Mouse (Mus musculus) right cerebral cortex, postnatal 36 days (tissue): ENCODE measurements around the gene Amot.

Source experiments
- DNase-seq, 2 experiments: peaks; one replicate each; pipeline ENCODE4 v3.0.0; 2022; ENCODE audit warnings: low spot score in 2 of 2, mixed read lengths in 1 of 2

Gene Amot

GRCm38 (mm10) chrX:145482383-145482782 is 22.6 kb downstream of the Amot start:
- DNase-seq: no peak

- DNase-seq: no peak
Observed at GRCm38 (mm10) chrX:145479942-145480341, 25.0 kb downstream of the Amot start.

- DNase-seq: peak in 1 of 2 experiments; percentile 2
Observed at GRCm38 (mm10) chrX:145477725-145478194, 27.2 kb downstream of the Amot start.

- no peak for DNase-seq
Observed at GRCm38 (mm10) chrX:145477003-145477724, 27.8 kb downstream of the Amot start.

DNA sequence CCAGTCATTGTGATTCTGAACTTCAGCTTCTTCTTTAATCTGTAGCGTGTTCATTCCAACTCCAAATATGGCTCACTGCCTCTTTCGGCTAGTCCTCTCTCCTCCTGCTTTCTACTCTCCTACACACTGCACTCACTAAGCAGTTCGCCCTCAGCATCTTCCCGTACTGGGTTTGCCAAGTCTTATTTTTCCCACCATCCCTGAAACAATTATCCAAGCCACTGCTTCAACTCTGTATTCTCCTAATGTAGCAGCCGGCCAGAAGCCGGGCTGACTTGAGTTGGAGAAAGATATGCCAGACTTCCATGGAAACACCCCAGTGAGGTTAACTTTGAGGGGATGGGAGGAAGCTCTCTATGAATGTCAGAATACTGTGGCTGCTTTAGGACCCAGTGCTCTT is 36.7 kb downstream of the Amot start:
- DNase-seq: no peak

- DNase-seq: no peak
Observed at GRCm38 (mm10) chrX:145463524-145463923, 41.5 kb downstream of the Amot start.

DNA sequence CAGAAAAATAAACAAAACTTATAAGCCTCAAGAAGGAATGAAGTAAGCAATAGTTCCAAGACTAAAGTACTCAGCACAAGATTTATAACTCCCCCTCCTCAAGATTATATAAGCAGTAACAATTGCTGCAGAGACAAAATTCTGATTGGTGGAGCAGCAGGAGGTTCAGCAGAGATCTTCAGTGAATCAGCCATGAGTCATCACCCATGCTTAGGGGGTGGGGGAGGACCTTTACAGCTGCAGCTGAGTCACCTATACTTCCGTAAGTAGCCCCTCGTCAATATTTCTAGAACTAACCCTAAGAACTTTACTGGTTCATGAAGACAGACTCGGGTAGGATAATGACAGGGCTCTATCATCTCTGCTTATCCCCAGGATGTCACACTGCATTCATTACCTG is 43.6 kb downstream of the Amot start:
- DNase-seq: peak in 1 of 2 experiments; percentile 3

GRCm38 (mm10) chrX:145456251-145456650 is 48.7 kb downstream of the Amot start:
- no peak for DNase-seq

GRCm38 (mm10) chrX:145455629-145456028 is 49.4 kb downstream of the Amot start:
- DNase-seq: no peak

DNA sequence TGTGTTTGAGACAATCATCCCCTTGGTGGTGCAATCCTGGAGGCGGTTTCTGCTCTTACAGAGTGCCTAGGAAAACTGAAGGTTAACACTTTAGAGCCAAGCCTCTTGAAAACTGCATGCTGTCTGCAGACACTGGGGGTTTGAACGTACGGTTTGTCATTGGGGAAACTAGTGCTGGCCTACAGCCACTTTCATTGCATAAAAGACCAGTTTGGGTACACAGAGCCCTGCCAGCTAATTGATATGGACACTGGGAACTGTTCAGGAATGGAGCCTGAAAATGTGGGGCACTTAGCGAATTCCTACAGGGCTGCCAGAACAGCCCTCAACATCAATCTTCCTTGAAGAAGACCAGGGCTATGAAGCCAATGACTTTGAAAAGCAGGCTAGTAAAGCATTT is 50.2 kb downstream of the Amot start:
- DNase-seq: peak in 1 of 2 experiments; percentile 15

DNA sequence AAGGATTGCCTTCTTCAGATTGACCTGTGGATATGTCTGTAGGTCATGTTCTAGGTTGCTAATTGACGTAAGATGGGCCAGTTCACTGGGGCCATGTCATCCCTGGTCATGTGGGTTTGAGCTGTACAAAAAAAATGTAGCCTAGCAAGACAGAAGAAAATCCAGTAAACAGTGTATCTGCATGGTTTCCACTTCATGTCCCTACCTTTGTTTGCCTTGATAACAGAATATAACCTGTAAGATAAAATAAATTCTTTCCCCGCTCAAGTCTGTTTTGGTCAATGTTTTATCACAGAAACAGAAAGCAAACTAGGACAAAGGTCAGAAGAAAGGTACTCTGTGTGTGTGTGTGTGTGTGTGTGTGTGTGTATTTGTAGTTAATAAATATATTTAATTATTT is 63.5 kb downstream of the Amot start:
- DNase-seq: no peak

DNA sequence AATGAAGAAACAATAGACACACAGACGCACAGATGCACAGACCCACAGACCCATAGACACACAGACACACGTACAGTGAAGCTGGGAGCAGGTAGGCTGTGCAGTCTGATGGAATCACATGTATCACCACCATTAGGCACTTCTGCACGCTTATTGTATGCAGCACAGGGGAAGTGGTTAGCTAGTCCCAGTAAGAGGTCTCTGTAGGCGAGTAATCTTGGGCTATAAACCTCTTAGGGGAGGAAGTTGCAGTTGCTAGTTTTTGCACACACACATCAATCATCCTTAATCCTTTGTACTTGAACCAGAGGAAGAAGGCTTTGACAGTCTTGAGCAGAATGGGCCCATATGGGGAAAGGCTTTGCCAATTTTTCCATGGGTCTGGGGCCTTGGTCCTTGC is 71.3 kb downstream of the Amot start:
- DNase-seq: no peak

DNA sequence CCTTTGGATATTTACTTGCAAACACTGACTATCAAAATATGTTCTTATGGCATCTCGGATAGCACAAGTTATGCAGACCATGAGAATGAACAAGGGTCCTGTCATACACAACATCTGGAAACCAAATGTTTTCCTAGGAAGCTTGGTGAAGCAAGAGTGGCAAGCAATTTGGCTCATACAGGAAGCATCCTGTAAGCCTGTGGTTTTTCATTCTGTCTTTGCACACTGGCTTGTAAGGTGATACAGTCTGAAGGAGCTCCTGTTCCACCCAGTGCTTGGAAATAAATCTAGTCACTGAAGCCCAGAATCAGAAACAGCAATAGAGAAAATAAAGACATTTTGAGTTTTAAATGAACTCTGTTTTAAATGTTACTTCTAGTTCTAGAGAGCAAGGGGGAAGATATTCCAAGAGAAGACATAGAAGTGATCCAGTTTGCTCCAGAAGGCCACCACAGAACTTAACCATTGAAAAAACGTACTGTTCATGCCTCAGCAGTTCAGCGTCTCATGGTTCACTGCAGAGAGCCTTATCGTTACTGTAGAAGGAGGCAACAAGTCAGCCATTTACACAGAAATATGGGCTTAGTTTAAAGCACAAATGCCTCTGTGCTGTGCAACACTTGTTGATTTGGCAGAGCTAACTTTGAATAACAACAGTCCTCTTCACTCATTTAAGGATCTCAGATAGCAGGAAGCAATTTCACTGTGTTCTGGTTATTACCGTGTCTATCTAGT is 74.0 kb downstream of the Amot start:
- no peak for DNase-seq

DNA sequence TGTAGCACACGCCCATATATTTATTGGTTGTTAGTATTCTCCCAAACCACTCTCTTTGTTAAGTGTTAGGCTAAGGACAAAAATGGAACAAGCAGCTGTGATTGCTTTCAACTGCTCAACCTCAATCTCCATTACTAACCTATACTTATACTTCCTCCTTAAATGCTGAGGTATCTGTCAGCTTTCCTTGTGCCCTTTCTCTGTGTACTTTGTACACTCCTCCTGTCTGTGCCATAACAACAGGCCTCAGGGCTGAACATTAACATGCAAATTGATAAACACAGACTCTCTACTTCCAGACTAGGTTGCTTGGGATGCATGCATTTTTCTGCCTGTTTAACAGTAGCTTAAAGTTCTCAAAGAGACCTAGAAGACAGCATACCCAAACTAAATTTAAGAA is 76.2 kb downstream of the Amot start:
- DNase-seq: no peak

- DNase-seq: no peak
Observed at GRCm38 (mm10) chrX:145424026-145424425, 81.0 kb downstream of the Amot start.

DNA sequence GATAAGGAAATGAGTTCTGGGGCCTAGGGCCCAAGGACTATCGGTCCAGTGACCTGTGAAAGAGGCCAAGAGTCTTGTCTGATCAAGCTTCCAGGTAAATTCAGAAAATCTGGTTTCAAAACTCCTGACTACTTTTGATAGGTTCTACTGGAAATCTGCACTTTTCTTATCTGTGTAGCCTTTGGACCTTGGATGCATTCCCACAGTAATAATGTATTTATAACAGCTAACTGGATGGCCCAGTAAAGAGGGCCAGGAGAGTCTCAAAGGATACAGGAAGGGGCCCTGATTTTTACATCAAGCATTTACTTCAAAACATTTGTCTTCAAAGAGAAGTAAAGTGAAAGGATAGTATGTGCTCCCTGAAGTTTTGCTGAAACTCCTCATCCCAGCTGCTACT is 90.7 kb downstream of the Amot start:
- DNase-seq: no peak

DNA sequence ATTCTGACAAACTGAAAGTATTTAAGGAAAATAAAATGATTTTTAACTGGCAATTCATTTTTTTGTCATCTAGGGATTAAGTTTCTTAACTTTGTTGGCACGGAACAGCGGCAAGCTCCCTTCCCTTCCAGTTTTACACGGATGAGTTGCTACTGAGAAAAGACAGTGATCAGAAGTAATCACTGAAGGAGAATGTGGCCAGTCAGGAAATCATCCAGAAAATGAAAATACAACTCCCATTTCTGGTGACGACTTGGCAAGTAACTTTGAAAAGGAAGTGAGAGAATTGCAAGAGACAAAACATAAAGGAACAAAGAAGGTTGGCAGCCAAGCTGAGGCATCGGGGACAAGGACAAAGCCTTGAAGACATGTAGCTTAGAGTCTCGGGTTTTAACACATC is 93.6 kb downstream of the Amot start:
- DNase-seq: no peak

DNA sequence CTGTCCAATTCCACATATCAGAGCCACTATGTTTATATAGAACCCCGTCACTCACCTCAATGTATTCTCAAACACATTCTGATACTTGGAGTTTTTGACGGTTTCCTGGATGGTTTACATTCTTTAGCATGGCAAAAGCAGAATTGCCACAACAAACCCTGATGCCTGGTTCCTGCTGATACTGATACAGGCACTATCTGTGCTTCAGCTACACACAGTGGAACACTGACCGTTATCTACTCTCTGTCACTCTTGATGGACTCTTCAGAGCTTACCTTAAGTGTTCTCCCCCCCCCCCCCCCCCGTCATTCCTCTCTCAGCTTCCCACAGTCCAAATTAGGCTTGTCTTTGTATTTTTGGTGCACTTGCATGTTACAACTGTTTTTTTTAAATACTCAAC is 98.9 kb downstream of the Amot start:
- no peak for DNase-seq

- no peak for DNase-seq
Observed at GRCm38 (mm10) chrX:145401926-145402325, 103.1 kb downstream of the Amot start.

DNA sequence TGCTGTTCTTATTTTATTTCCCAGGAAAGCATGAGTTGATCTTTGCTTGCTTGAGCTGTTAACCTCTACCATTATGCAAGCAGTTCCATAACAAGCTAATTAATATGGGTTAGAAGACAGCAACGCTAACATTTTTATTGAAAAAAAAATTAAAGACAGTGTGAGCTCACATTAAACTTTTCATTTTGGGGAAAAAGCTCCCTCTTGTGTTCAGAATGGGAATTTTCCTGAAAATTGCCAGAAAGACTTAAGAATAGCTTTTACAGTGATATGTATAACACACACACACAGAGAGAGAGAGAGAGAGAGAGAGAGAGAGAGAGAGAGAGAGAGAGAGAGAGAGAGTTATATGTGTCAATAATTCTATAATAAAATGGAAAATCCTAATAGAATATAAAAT is 105.7 kb downstream of the Amot start:
- DNase-seq: no peak
